Comparison of ENCODE assay signal across 8 mouse cellular contexts in the genomic region with DNA sequence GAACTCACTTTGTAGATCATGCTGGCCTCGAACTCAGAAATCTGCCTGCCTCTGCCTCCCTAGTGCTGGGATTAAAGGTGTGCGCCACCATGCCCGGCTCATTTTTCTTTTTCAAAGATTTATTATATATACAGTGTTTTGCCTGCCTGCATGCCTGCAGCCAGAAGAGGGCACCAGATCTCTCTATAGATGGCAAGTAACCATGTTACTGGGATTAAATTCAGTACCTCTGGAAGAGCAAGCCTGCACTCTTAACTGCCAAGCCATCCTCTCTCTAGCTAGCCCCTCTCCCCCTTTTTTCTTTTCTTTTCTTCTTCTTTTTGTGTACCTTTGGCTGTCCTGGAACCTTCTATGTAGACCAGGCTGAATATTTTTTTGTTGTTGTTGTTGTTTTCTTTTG. TPM values are rescaled to one million over a fixed set of nuclear protein-coding genes. Genes with fewer than 3 reads are reported as not detected.
A peak's percentile ranks its signal among the peaks of the same experiment; 100 is the strongest.
DNase-seq lines count a peak whose midpoint lies in the region; ATAC-seq and TF ChIP-seq lines count a peak whose summit lies in the region.
"Had no signal": no experiment of that assay in that cellular context is flagged by ENCODE, and none has a peak within 500 bp of the region (broad histone marks: within the 10 kb centered on the region; RNA-seq: fewer than 3 reads in every experiment).

No protein-coding gene starts in this region.

- no peaks in the 10 kb centered on the region for H3K4me1 ChIP-seq in liver, adult 2 months (ENCODE audit: control insufficient read depth, insufficient read depth, low read length)
- H3K4me1 ChIP-seq in liver, embryonic 12.5 days, result peaks cover under 1% of the 10 kb centered on the region; the same call in 1 of the 2 replicates
- H3K4me1 ChIP-seq in cerebellum, adult 2 months (ENCODE audit: control insufficient read depth, insufficient read depth, low read length), result peaks cover 38% of the 10 kb centered on the region
- H3K4me1 ChIP-seq in lung, embryonic 14.5 days (ENCODE audit: insufficient read depth), result no peaks in the 10 kb centered on the region
- H3K4me1 ChIP-seq in stomach, postnatal 0 days (replicated peaks; ENCODE audit: control insufficient read depth, insufficient read depth), result no peaks in the 10 kb centered on the region
- H3K4me1 ChIP-seq: lung, embryonic 15.5 days had no signal

- no peak overlapping the region for H3K9ac ChIP-seq in liver, adult 2 months (ENCODE audit: low read depth, low read length)
- no peak overlapping the region for H3K9ac ChIP-seq in liver, embryonic 12.5 days
- no peak overlapping the region for H3K9ac ChIP-seq in lung, embryonic 14.5 days
- H3K9ac ChIP-seq in stomach, postnatal 0 days (ENCODE audit: low read length), result no peak overlapping the region
- H3K9ac ChIP-seq: lung, embryonic 15.5 days had no signal

- DNase-seq in liver, adult 2 months (ENCODE audit: extremely low read depth, low read depth, low spot score), result peak; percentile 55
- peak; percentile 50 for DNase-seq in MEL-GATA-1-ER (ENCODE audit: extremely low read depth, low read depth)
- DNase-seq in cerebellum, adult 2 months, result peak; percentile 66 to 67
- peak; percentile 42 to 51 for DNase-seq in heart, postnatal 36 days
- DNase-seq in lung, embryonic 14.5 days, result peak; percentile 73
- DNase-seq in stomach, postnatal 0 days (ENCODE audit: low spot score), result peak; percentile 42

- 68% methylated on average over 3 of the region's 3 CpGs for WGBS in liver, adult 2 months
- 79% methylated on average over 3 of the region's 3 CpGs for WGBS in liver, embryonic 12.5 days (ENCODE audit: insufficient replicate concordance)
- 55% methylated on average over 3 of the region's 3 CpGs for WGBS in cerebellum, adult 2 months
- WGBS in lung, embryonic 14.5 days, result 79% methylated on average over 3 of the region's 3 CpGs
- WGBS in stomach, postnatal 0 days, result 50% methylated on average over 3 of the region's 3 CpGs

- TF ChIP-seq EP300 in stomach, postnatal 0 days (optimal IDR thresholded peaks at IDR 0.05), result no peak

- no peak overlapping the region for H3K4me2 ChIP-seq in liver, embryonic 12.5 days
- no peak overlapping the region for H3K4me2 ChIP-seq in lung, embryonic 14.5 days
- no peak overlapping the region for H3K4me2 ChIP-seq in stomach, postnatal 0 days (replicated peaks; ENCODE audit: low read depth)
- H3K4me2 ChIP-seq: lung, embryonic 15.5 days had no signal

- H3K79me2 ChIP-seq in liver, adult 2 months (ENCODE audit: control insufficient read depth, insufficient read depth, low read length), result peaks cover 24% of the 10 kb centered on the region; the same call in 1 of the 2 replicates

- TF ChIP-seq CTCF in liver, adult 2 months (IDR thresholded peaks at IDR 0.05; ENCODE audit: low read depth, low read length), result peak; percentile 66; the same call in 1 of the 2 replicates
- TF ChIP-seq CTCF in cerebellum, adult 2 months (IDR thresholded peaks at IDR 0.05; ENCODE audit: borderline replicate concordance, insufficient read depth, low read depth, low read length), result peak; percentile 56; the same call in 1 of the 2 replicates
- peak; percentile 52 for TF ChIP-seq CTCF in lung, embryonic 14.5 days (IDR thresholded peaks at IDR 0.05; ENCODE audit: low read depth)
- peak; percentile 74 for TF ChIP-seq CTCF in stomach, postnatal 0 days (IDR thresholded peaks at IDR 0.05; ENCODE audit: low read depth)

- H3K27ac ChIP-seq in liver, adult 2 months (replicated peaks; ENCODE audit: insufficient read depth, low read depth, low read length), result no peak overlapping the region
- no peak overlapping the region for H3K27ac ChIP-seq in liver, embryonic 12.5 days
- H3K27ac ChIP-seq in cerebellum, adult 2 months (ENCODE audit: insufficient read depth, low read length), result no peak overlapping the region
- H3K27ac ChIP-seq in lung, embryonic 14.5 days (ENCODE audit: low read depth), result no peak overlapping the region
- H3K27ac ChIP-seq in stomach, postnatal 0 days (replicated peaks), result no peak overlapping the region
- H3K27ac ChIP-seq: lung, embryonic 15.5 days had no signal

- H3K4me3 ChIP-seq in liver, adult 2 months (ENCODE audit: insufficient read depth, low read depth, low read length), result no peak overlapping the region
- H3K4me3 ChIP-seq in liver, embryonic 12.5 days, result no peak overlapping the region
- no peak overlapping the region for H3K4me3 ChIP-seq in cerebellum, adult 2 months (replicated peaks; ENCODE audit: insufficient read depth, low read depth, low read length)
- H3K4me3 ChIP-seq in lung, embryonic 14.5 days (ENCODE audit: low read depth, low read length), result no peak overlapping the region
- H3K4me3 ChIP-seq in stomach, postnatal 0 days (ENCODE audit: low read depth, low read length), result no peak overlapping the region
- H3K4me3 ChIP-seq: lung, embryonic 15.5 days had no signal

- intact Hi-C loops in heart, postnatal 36 days (cut with DNase I), result no loop called here

- H3K27me3 ChIP-seq in liver, adult 2 months (ENCODE audit: control insufficient read depth, insufficient read depth, low read length), result no peaks in the 10 kb centered on the region
- H3K27me3 ChIP-seq in liver, embryonic 12.5 days (replicated peaks), result no peaks in the 10 kb centered on the region
- H3K27me3 ChIP-seq in cerebellum, adult 2 months (ENCODE audit: control insufficient read depth, insufficient read depth, low read length), result no peaks in the 10 kb centered on the region
- no peaks in the 10 kb centered on the region for H3K27me3 ChIP-seq in lung, embryonic 14.5 days (ENCODE audit: insufficient read depth, low read length)
- no peaks in the 10 kb centered on the region for H3K27me3 ChIP-seq in stomach, postnatal 0 days (ENCODE audit: control insufficient read depth, insufficient read depth, low read length)
- H3K27me3 ChIP-seq: lung, embryonic 15.5 days had no signal

- no peak for ATAC-seq in liver, embryonic 12.5 days
- ATAC-seq in lung, embryonic 14.5 days (ENCODE audit: insufficient read depth), result no peak
- no peak for ATAC-seq in stomach, postnatal 0 days (ENCODE audit: low FRiP score, low TSS enrichment)

- TF ChIP-seq POLR2A in liver, adult 2 months (IDR thresholded peaks at IDR 0.05; ENCODE audit: extremely low read depth, insufficient read depth, low read length), result no peak
- no peak for TF ChIP-seq POLR2A in cerebellum, adult 2 months (IDR thresholded peaks at IDR 0.05; ENCODE audit: borderline replicate concordance, insufficient read depth, low read length)

- peaks cover 2% of the 10 kb centered on the region; the same call in 1 of the 2 replicates for H3K36me3 ChIP-seq in liver, adult 2 months (ENCODE audit: control insufficient read depth, insufficient read depth, low read length)
- peaks cover 47% of the 10 kb centered on the region for H3K36me3 ChIP-seq in liver, embryonic 12.5 days
- peaks cover 44% of the 10 kb centered on the region for H3K36me3 ChIP-seq in lung, embryonic 14.5 days (ENCODE audit: insufficient read depth)
- H3K36me3 ChIP-seq in stomach, postnatal 0 days (ENCODE audit: control insufficient read depth, insufficient read depth, low read length), result peaks cover 9% of the 10 kb centered on the region; the same call in 1 of the 2 replicates

- H3K9me3 ChIP-seq in liver, embryonic 12.5 days (replicated peaks), result no peaks in the 10 kb centered on the region
- no peaks in the 10 kb centered on the region for H3K9me3 ChIP-seq in lung, embryonic 14.5 days (ENCODE audit: low read depth, low read length)
- H3K9me3 ChIP-seq in stomach, postnatal 0 days (ENCODE audit: control insufficient read depth, low read length), result no peaks in the 10 kb centered on the region
- H3K9me3 ChIP-seq: lung, embryonic 15.5 days had no signal

RNA-seq across cellular contexts. Expression of gene Smarca4, which starts 14.7 kb away (rescaled TPM):
- 13.1 and 15.8 TPM in 2 replicates for total RNA-seq in liver, adult 2 months (2014; rRNA removed)
- polyA plus RNA-seq in liver, adult 2 months (2012; rRNA removed), result 15.2 and 15.9 TPM in 2 replicates
- 47.0 and 47.2 TPM in 2 replicates for polyA plus RNA-seq in liver, embryonic 12.5 days (2016; fragmentation: Nextera tagmentation; extraction: Ambion mirVana)
- 88.8 and 96.7 TPM in 2 replicates for polyA plus RNA-seq in cerebellum, adult 2 months (2012; rRNA removed)
- 10 to 100 TPM; 48.6 to 51.4 TPM for total RNA-seq in heart, postnatal 36 days (2021)
- polyA plus RNA-seq in lung, embryonic 14.5 days (2014; fragmentation: Nextera tagmentation; extraction: Ambion mirVana), result 106 and 114 TPM in 2 replicates
- 27.2 and 29.0 TPM in 2 replicates for polyA plus RNA-seq in stomach, postnatal 0 days (2015; fragmentation: Nextera tagmentation; extraction: Ambion mirVana)

RNA-seq across cellular contexts. Expression of gene Yipf2, which starts 38.0 kb away (rescaled TPM):
- total RNA-seq in liver, adult 2 months (2014; rRNA removed), result 24.6 and 25.9 TPM in 2 replicates
- 33.5 and 43.9 TPM in 2 replicates for polyA plus RNA-seq in liver, adult 2 months (2012; rRNA removed)
- polyA plus RNA-seq in liver, embryonic 12.5 days (2016; fragmentation: Nextera tagmentation; extraction: Ambion mirVana), result 10.0 and 10.5 TPM in 2 replicates
- 30.9 and 31.3 TPM in 2 replicates for polyA plus RNA-seq in cerebellum, adult 2 months (2012; rRNA removed)
- 1 to 10 TPM; 7.3 to 8.0 TPM for total RNA-seq in heart, postnatal 36 days (2021)
- polyA plus RNA-seq in lung, embryonic 14.5 days (2014; fragmentation: Nextera tagmentation; extraction: Ambion mirVana), result 17.0 and 17.9 TPM in 2 replicates
- 22.5 and 25.5 TPM in 2 replicates for polyA plus RNA-seq in stomach, postnatal 0 days (2015; fragmentation: Nextera tagmentation; extraction: Ambion mirVana)

RNA-seq across cellular contexts. Expression of gene Timm29, which starts 38.2 kb away (rescaled TPM):
- 13.0 and 18.7 TPM in 2 replicates for total RNA-seq in liver, adult 2 months (2014; rRNA removed)
- 26.7 TPM in 2 replicates for polyA plus RNA-seq in liver, adult 2 months (2012; rRNA removed)
- 31.6 and 32.8 TPM in 2 replicates for polyA plus RNA-seq in liver, embryonic 12.5 days (2016; fragmentation: Nextera tagmentation; extraction: Ambion mirVana)
- 53.1 and 53.4 TPM in 2 replicates for polyA plus RNA-seq in cerebellum, adult 2 months (2012; rRNA removed)
- 10 to 100 TPM; 59.8 TPM for total RNA-seq in heart, postnatal 36 days (2021)
- polyA plus RNA-seq in lung, embryonic 14.5 days (2014; fragmentation: Nextera tagmentation; extraction: Ambion mirVana), result 35.6 and 36.3 TPM in 2 replicates
- polyA plus RNA-seq in stomach, postnatal 0 days (2015; fragmentation: Nextera tagmentation; extraction: Ambion mirVana), result 16.5 and 18.2 TPM in 2 replicates
